Mouse (Mus musculus): ENCODE measurements around the gene Sycp2l. TPM values are rescaled to one million over a fixed set of nuclear protein-coding genes. Genes with fewer than 3 reads are reported as not detected.
A peak's percentile ranks its signal among the peaks of the same experiment; 100 is the strongest.

The Sycp2l gene
- polyA plus RNA-seq, 1 experiment from 2014 or later: not detected

DNA sequence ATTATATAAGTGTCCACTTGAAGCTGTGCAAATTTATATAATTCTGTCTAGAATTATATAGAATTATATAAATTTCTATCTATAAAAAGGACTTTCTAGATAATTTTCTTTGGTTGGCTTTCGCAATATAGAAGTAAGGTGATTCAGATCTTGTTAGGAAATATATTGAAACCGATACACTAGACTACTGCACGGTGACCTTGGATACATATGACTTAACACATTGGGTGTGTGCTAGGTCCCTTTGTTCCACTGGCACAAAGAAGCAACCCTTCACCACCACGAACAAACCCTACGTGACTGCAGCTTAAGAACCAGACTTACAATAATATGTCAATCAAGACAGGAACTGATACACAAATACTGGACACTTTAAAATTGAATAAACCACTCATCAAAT is 34.2 kb upstream of the Sycp2l start:
- no peak overlapping the region for H3K27ac ChIP-seq (replicated peaks in 1 of 2; ENCODE audit: control insufficient read depth in 1 of 2, insufficient read depth in 1 of 2, low read depth in 2 of 2, low read length in 2 of 2)

DNA sequence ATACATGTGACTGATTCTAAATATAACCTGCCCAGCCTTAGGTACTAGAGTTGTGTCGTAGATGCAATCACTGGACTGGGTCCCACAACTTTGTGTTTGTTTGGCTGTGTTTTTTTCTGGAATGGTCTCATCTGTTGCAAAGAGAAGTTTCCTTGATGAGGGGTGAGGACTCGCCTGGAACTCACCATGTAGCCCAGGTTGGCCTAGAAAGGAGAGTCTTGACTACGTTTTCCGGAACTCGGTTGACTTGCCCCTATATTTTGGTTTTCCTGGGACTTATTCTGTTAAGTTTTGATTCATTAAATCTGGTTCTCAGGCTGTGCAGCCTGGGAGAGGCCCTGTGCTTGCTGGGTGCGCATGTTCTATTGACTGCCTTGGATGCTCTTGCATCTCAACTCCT is 33.4 kb upstream of the Sycp2l start:
- peaks cover 37% of the 10 kb centered on the region for H3K27me3 ChIP-seq (ENCODE audit: control insufficient read depth, insufficient read depth, low read length)
- no peak overlapping the region for H3K27ac ChIP-seq (replicated peaks in 1 of 2; ENCODE audit: control insufficient read depth in 1 of 2, insufficient read depth in 1 of 2, low read depth in 2 of 2, low read length in 2 of 2)
- no peak overlapping the region for H3K4me3 ChIP-seq (ENCODE audit: control insufficient read depth in 1 of 2, insufficient read depth in 1 of 2, low read depth in 1 of 2, low read length in 2 of 2)
- no peak for ATAC-seq (ENCODE audit: insufficient number of reproducible peaks, insufficient read depth, low FRiP score, low read depth)
- peaks cover 3 to 11% of the 10 kb centered on the region in 2 experiments; a peak in 3 of 4 replicates for H3K4me1 ChIP-seq (ENCODE audit: control insufficient read depth in 2 of 2, insufficient read depth in 2 of 2, low read length in 2 of 2)
- no peak overlapping the region for H3K9ac ChIP-seq (ENCODE audit: low read length)
- 82% methylated on average over 6 of the region's 6 CpGs for WGBS
- no peak overlapping the region for H3K4me2 ChIP-seq (ENCODE audit: low read length)
- no peaks in the 10 kb centered on the region for H3K36me3 ChIP-seq (ENCODE audit: control insufficient read depth, insufficient read depth, low read length)
- H3K9me3 ChIP-seq (ENCODE audit: control insufficient read depth, low read length): no peaks in the 10 kb centered on the region

More for the DNA sequence above, 34.2 kb upstream of the Sycp2l start:
- Histone ChIP-seq H3K36me3 (ENCODE audit: control insufficient read depth, insufficient read depth, low read length) (no peaks in the 10 kb centered on the region), H3K9me3 (ENCODE audit: control insufficient read depth, low read length) (no peaks in the 10 kb centered on the region), H3K9ac (ENCODE audit: low read length) (no peak overlapping the region), H3K4me1 (ENCODE audit: control insufficient read depth in 2 of 2, insufficient read depth in 2 of 2, low read length in 2 of 2) (peaks cover 3 to 11% of the 10 kb centered on the region in 2 experiments; a peak in 3 of 4 replicates), H3K27me3 (ENCODE audit: control insufficient read depth, insufficient read depth, low read length) (peaks cover 37% of the 10 kb centered on the region), H3K4me2 (ENCODE audit: low read length) (peak overlapping the region; percentile 78), H3K4me3 (ENCODE audit: control insufficient read depth in 1 of 2, insufficient read depth in 1 of 2, low read depth in 1 of 2, low read length in 2 of 2) (peak overlapping the region in 1 of 2 experiments; percentile 46; a peak in 1 of 4 replicates)
- no peak for ATAC-seq (ENCODE audit: insufficient number of reproducible peaks, insufficient read depth, low FRiP score, low read depth)
- WGBS: 54% methylated on average over 5 of the region's 5 CpGs

DNA sequence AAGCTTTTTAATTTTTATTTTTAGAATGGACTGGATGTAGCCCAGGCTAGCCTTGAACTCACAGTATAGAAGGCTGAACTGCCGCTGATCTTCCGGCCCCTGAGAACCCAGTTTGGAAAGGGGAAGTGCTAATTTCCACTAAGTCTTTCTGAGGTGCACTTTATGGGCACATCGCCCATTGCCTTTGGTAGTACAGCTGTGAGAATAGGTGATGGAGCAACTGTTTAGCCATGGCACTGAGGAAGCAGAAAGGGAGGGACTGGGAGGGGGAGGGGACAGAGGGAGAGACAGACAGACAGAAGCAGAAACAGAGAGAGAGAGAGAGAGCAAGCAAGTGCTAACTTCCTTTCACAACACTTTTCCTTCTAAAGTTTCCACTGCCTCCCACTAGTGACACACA is 29.6 kb upstream of the Sycp2l start:
- Histone ChIP-seq H3K9me3 (ENCODE audit: control insufficient read depth, low read length) (no peaks in the 10 kb centered on the region), H3K36me3 (ENCODE audit: control insufficient read depth, insufficient read depth, low read length) (no peaks in the 10 kb centered on the region), H3K4me1 (ENCODE audit: control insufficient read depth in 2 of 2, insufficient read depth in 2 of 2, low read length in 2 of 2) (peaks cover 1% of the 10 kb centered on the region in 2 experiments; a peak in 3 of 4 replicates), H3K4me3 (ENCODE audit: control insufficient read depth in 1 of 2, insufficient read depth in 1 of 2, low read depth in 1 of 2, low read length in 2 of 2) (no peak overlapping the region), H3K9ac (ENCODE audit: low read length) (no peak overlapping the region), H3K27ac (replicated peaks in 1 of 2; ENCODE audit: control insufficient read depth in 1 of 2, insufficient read depth in 1 of 2, low read depth in 2 of 2, low read length in 2 of 2) (no peak overlapping the region), H3K4me2 (ENCODE audit: low read length) (no peak overlapping the region), H3K27me3 (ENCODE audit: control insufficient read depth, insufficient read depth, low read length) (peaks cover 22% of the 10 kb centered on the region)
- ATAC-seq (ENCODE audit: insufficient number of reproducible peaks, insufficient read depth, low FRiP score, low read depth): no peak
- WGBS: 82% methylated on average over 3 of the region's 3 CpGs

DNA sequence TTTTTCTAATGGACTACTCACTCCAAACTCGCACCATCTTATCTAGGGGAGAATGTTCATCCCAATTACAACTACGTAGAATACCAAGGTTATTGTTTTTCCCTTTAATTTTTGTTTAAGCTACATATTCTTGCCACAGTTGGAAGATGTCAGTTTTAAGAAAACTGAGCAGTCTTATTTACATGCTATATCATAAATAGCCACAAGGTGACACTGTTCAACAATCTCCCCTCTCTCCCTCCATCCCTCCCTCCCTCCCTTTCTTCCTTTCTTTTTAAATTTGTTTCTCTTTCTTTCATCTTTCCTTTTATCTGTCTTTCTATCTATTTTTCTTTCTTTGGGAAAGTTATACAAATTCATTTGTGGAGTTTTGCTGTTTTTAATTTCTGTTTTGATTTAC is 29.0 kb upstream of the Sycp2l start:
- no peaks in the 10 kb centered on the region for H3K4me1 ChIP-seq (ENCODE audit: control insufficient read depth in 2 of 2, insufficient read depth in 2 of 2, low read length in 2 of 2)
- WGBS: 7% methylated on average over 2 of the region's 2 CpGs
- ATAC-seq (ENCODE audit: insufficient number of reproducible peaks, insufficient read depth, low FRiP score, low read depth): no peak
- no peak overlapping the region for H3K4me3 ChIP-seq (ENCODE audit: control insufficient read depth in 1 of 2, insufficient read depth in 1 of 2, low read depth in 1 of 2, low read length in 2 of 2)
- no peaks in the 10 kb centered on the region for H3K36me3 ChIP-seq (ENCODE audit: control insufficient read depth, insufficient read depth, low read length)
- peaks cover 18% of the 10 kb centered on the region for H3K27me3 ChIP-seq (ENCODE audit: control insufficient read depth, insufficient read depth, low read length)
- no peak overlapping the region for H3K27ac ChIP-seq (replicated peaks in 1 of 2; ENCODE audit: control insufficient read depth in 1 of 2, insufficient read depth in 1 of 2, low read depth in 2 of 2, low read length in 2 of 2)
- H3K4me2 ChIP-seq (ENCODE audit: low read length): no peak overlapping the region
- H3K9me3 ChIP-seq (ENCODE audit: control insufficient read depth, low read length): no peaks in the 10 kb centered on the region
- no peak overlapping the region for H3K9ac ChIP-seq (ENCODE audit: low read length)

DNA sequence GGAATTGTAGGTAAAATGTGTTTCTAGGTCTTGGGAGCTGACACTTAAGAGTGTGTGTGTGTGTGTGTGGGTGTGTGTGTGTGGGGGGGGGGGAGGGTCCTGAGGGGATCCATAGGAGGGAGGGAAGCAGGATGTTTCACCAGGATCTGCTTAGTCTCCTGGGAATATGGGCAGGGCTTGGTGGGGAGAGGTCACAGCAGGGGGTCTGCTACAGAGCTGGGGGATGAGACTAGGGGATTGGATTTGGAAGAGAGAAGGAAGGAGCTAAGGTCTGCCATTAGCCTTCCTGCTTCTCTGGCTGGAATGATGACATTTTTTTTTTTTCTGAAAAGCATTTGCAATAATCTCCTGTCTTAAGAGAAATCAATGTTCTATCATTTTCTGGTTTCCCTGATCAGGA is 25.4 kb upstream of the Sycp2l start:
- H3K4me2 ChIP-seq (ENCODE audit: low read length): no peak overlapping the region
- no peak overlapping the region for H3K4me3 ChIP-seq (ENCODE audit: control insufficient read depth in 1 of 2, insufficient read depth in 1 of 2, low read depth in 1 of 2, low read length in 2 of 2)

DNA sequence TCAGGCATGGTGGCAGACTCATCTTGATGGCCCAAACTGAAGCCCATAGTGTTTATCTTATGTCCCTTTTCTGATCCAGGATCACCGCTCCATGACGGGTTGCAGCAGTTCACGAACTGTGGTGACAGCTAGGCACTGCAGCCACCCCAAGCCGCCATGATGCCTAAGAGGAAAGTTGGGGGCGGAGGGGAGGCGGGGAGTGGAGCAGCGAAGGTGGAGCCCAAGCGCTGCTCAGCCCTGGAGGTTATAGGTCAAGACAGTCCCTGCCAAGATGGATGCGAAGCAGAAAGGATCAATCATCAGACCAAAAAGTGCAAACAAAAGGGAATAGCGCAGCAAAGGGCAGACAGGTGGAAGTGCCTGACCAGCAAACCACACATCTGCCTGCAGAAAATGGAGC is 22.8 kb upstream of the Sycp2l start:
- H3K4me1 ChIP-seq (ENCODE audit: control insufficient read depth in 2 of 2, insufficient read depth in 2 of 2, low read length in 2 of 2): no peaks in the 10 kb centered on the region
- no peaks in the 10 kb centered on the region for H3K9me3 ChIP-seq (ENCODE audit: control insufficient read depth, low read length)
- H3K4me2 ChIP-seq (ENCODE audit: low read length): no peak overlapping the region
- no peak overlapping the region for H3K9ac ChIP-seq (ENCODE audit: low read length)
- H3K36me3 ChIP-seq (ENCODE audit: control insufficient read depth, insufficient read depth, low read length): no peaks in the 10 kb centered on the region
- no peaks in the 10 kb centered on the region for H3K27me3 ChIP-seq (ENCODE audit: control insufficient read depth, insufficient read depth, low read length)
- H3K4me3 ChIP-seq (ENCODE audit: control insufficient read depth in 1 of 2, insufficient read depth in 1 of 2, low read depth in 1 of 2, low read length in 2 of 2): no peak overlapping the region
- ATAC-seq (ENCODE audit: insufficient number of reproducible peaks, insufficient read depth, low FRiP score, low read depth): no peak
- WGBS: 34% methylated on average over 10 of the region's 10 CpGs
- H3K27ac ChIP-seq (replicated peaks in 1 of 2; ENCODE audit: control insufficient read depth in 1 of 2, insufficient read depth in 1 of 2, low read depth in 2 of 2, low read length in 2 of 2): no peak overlapping the region

More for the DNA sequence above, 25.4 kb upstream of the Sycp2l start:
- Histone ChIP-seq H3K4me1 (ENCODE audit: control insufficient read depth in 2 of 2, insufficient read depth in 2 of 2, low read length in 2 of 2) (no peaks in the 10 kb centered on the region), H3K27me3 (ENCODE audit: control insufficient read depth, insufficient read depth, low read length) (no peaks in the 10 kb centered on the region), H3K9me3 (ENCODE audit: control insufficient read depth, low read length) (no peaks in the 10 kb centered on the region), H3K36me3 (ENCODE audit: control insufficient read depth, insufficient read depth, low read length) (no peaks in the 10 kb centered on the region), H3K27ac (replicated peaks in 1 of 2; ENCODE audit: control insufficient read depth in 1 of 2, insufficient read depth in 1 of 2, low read depth in 2 of 2, low read length in 2 of 2) (no peak overlapping the region), H3K9ac (ENCODE audit: low read length) (no peak overlapping the region)
- ATAC-seq (ENCODE audit: insufficient number of reproducible peaks, insufficient read depth, low FRiP score, low read depth): no peak

DNA sequence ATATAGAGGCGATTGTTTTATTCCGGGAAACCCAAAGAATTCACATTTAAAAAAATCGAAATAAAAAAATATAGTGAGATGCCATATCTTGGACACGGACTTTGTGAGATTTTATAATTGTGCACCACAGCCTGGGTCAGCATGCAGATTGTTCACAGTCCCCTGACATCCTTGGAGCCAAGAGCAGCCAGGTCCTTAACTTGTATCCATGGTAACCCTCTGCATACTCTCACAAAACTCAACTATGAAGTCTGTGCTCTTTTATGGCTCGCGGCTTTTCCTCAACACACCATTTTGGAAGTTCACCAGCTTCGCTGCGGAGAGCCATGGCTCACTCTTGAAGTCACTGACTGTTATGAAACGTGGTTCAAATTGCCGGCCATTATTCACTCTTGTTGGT is 19.9 kb upstream of the Sycp2l start:
- no peak for ATAC-seq (ENCODE audit: insufficient number of reproducible peaks, insufficient read depth, low FRiP score, low read depth)
- no peaks in the 10 kb centered on the region for H3K27me3 ChIP-seq (ENCODE audit: control insufficient read depth, insufficient read depth, low read length)
- no peaks in the 10 kb centered on the region for H3K36me3 ChIP-seq (ENCODE audit: control insufficient read depth, insufficient read depth, low read length)
- no peaks in the 10 kb centered on the region for H3K9me3 ChIP-seq (ENCODE audit: control insufficient read depth, low read length)
- H3K9ac ChIP-seq (ENCODE audit: low read length): no peak overlapping the region
- no peak overlapping the region for H3K27ac ChIP-seq (replicated peaks in 1 of 2; ENCODE audit: control insufficient read depth in 1 of 2, insufficient read depth in 1 of 2, low read depth in 2 of 2, low read length in 2 of 2)
- 82% methylated on average over 10 of the region's 10 CpGs for WGBS
- peaks cover 2% of the 10 kb centered on the region in 2 experiments; a peak in 1 of 4 replicates for H3K4me1 ChIP-seq (ENCODE audit: control insufficient read depth in 2 of 2, insufficient read depth in 2 of 2, low read length in 2 of 2)
- no peak overlapping the region for H3K4me2 ChIP-seq (ENCODE audit: low read length)
- no peak overlapping the region for H3K4me3 ChIP-seq (ENCODE audit: control insufficient read depth in 1 of 2, insufficient read depth in 1 of 2, low read depth in 1 of 2, low read length in 2 of 2)

DNA sequence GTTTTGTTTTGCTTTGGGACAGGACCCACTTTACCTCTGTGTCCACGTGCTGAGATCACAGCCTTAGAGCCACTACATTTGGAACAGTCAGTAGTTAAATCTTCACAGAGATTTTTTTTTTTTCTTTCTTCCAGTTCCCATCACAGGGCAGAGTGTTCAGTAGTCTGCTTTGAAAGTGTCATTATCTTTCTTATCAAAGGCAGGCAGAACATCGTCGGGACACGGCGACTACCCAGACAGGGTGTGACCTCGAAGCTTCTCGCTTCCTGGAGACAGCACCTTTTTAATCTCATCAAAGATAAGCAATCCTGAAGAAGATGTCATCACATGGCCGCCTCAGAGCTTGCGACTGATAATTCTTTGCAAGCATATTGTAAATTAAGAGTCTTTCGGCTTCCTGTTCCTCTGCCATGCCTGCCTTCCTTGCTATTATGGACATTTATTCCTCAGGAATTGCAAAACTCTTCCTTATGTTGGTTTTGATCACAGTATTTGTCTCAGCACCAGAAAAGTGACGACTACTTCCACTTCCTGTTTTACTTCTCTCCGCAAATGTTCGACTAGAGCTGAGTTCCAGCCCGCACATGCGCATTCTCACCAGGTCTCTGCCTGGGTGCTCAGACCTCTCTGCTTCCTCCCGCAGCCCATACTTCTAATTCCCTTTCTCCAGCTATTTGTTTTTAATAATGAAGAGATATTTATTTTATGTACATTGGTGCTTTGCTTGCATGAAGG is 16.6 kb upstream of the Sycp2l start:
- WGBS: 28% methylated on average over 16 of the region's 16 CpGs
- Histone ChIP-seq H3K4me2 (ENCODE audit: low read length) (peak overlapping the region; percentile 51), H3K27me3 (ENCODE audit: control insufficient read depth, insufficient read depth, low read length) (no peaks in the 10 kb centered on the region), H3K4me3 (ENCODE audit: control insufficient read depth in 1 of 2, insufficient read depth in 1 of 2, low read depth in 1 of 2, low read length in 2 of 2) (peak overlapping the region in 1 of 2 experiments; percentile 6; a peak in 1 of 4 replicates), H3K27ac (replicated peaks in 1 of 2; ENCODE audit: control insufficient read depth in 1 of 2, insufficient read depth in 1 of 2, low read depth in 2 of 2, low read length in 2 of 2) (no peak overlapping the region), H3K4me1 (ENCODE audit: control insufficient read depth in 2 of 2, insufficient read depth in 2 of 2, low read length in 2 of 2) (peaks cover 2% of the 10 kb centered on the region in 2 experiments; a peak in 1 of 4 replicates), H3K9ac (ENCODE audit: low read length) (no peak overlapping the region), H3K36me3 (ENCODE audit: control insufficient read depth, insufficient read depth, low read length) (no peaks in the 10 kb centered on the region), H3K9me3 (ENCODE audit: control insufficient read depth, low read length) (no peaks in the 10 kb centered on the region)
- no peak for ATAC-seq (ENCODE audit: insufficient number of reproducible peaks, insufficient read depth, low FRiP score, low read depth)
